Mouse (Mus musculus): ENCODE data around the gene Col4a1.

Gene Col4a1

GRCm38 (mm10) chr8:11186456-11186855 is 126.2 kb downstream of the Col4a1 start:
- DNase-seq (ENCODE audit: inconsistent age in 2 of 2, low spot score in 1 of 2): no peak

DNA sequence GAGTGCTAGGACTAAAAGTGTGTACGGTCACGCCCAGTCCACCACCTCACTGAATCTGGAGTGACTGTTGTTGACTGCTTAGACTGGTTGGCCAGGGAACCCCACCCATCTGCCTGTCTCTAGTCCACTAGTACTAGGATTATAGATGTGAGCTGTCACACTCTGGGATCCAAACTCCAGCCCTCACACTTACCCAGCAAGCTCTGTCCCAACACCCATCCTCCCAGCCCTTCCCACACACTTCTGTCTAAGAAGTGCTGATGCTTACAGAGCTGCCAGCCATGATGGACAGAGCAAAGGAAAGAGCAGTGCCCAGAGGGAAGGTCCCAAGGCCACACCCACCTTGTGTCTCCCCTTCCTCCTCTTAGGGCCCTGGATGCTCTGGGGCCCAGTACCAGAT is 127.0 kb downstream of the Col4a1 start:
- no peak for DNase-seq (ENCODE audit: inconsistent age in 2 of 2, low spot score in 1 of 2)

DNA sequence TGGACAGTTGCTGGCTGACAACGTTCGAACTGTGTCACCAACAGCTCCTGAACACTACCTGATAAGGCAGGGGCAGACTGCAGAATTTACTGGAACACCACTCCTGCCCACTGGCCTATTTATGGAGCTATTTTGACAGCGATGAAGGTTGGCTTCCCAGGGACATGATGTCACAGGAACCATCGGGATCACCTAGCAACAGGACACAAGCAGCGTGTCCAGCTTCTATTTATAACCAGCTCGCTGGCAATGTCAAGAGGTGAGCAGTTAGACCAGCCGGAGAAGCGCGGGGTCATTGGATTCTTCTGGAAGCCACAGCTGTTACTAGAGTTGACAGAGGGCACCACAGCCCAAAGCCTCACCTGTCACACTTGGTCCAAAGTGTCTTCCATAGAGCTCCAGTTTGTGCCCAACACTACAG is 129.0 kb downstream of the Col4a1 start:
- peak; percentile 66 to 84 for DNase-seq (ENCODE audit: inconsistent age in 2 of 2, low spot score in 1 of 2)

GRCm38 (mm10) chr8:11182606-11183005 is 130.0 kb downstream of the Col4a1 start:
- no peak for DNase-seq (ENCODE audit: inconsistent age in 2 of 2, low spot score in 1 of 2)

GRCm38 (mm10) chr8:11182148-11182484 is 130.5 kb downstream of the Col4a1 start:
- no peak for DNase-seq (ENCODE audit: inconsistent age in 2 of 2, low spot score in 1 of 2)

DNA sequence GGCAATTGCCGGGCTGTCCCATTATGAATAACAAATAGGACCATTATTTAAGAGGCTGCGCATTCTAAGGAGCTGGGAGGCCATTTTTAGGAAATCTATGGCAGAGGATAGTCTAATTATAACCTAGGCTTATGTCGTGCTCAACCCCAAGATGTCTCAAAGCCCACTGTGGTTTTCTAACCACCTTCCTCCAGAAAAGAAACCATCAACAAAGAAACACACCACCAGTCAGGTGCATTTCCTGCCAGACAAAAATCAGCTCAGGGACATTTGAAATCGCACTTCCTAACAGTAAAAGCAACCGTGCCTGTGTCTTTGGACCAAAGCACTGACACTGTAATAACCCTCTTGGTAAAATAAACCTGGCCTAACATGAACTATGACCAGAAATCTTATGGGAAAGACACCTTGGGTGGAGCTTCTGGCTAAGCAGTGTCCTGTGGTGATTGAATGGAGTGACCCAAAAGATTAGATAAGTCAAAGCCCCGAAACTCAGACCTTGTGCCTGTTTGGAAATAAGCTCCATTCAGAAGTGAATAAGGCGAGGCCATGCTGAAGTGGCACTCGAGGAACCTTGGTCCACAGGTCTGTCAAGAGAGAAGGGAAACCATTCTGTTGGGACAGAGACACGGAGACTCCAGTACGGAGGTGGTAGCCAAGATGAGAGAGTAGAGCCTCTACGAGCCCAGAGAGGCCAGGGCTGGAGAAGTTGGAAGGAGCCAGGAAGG is 131.0 kb downstream of the Col4a1 start:
- no peak for DNase-seq (ENCODE audit: inconsistent age in 2 of 2, low spot score in 1 of 2)

DNA sequence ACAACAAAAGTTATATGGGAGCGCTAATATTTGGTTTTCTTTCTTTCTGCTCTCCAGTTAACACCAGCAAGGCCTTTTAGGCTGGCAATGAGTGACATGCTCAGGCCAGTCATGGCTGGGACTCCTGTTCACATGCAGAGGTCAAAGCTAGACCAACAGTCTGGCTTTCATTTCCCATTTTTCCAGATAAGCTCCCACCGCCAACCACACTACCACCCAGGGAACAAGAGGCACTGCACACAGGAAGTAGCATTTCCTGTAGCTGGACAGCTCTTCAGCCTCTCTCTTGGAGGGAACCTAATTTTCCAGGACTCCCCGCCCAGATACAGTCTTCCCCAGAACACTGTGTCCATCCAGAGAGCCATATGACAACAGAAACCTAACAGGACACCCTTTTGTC is 132.8 kb downstream of the Col4a1 start:
- DNase-seq (ENCODE audit: inconsistent age in 2 of 2, low spot score in 1 of 2): no peak

DNA sequence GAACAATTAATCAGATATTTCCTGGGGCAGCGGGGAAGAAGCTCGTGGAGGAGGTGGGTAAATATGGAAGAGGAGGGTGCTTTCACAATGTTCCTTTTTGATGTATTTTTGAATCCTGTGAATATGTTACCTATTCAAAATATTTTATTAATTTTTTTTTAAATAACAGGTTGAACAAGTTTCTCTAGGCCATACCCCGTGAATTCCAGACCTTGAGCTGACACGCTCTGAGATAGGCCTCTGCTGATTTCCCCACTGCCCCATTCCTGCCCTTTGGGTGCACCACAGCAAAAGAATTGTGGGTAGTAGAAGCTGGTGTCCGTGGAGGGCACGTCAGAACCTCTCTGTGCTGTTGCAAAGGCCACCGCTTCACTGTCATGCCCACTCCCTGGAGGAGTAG is 136.2 kb downstream of the Col4a1 start:
- DNase-seq (ENCODE audit: inconsistent age in 2 of 2, low spot score in 1 of 2): no peak

- DNase-seq (ENCODE audit: inconsistent age in 2 of 2, low spot score in 1 of 2): peak; percentile 93 to 95
Measured at GRCm38 (mm10) chr8:11173284-11174191, 139.1 kb downstream of the Col4a1 start.

DNA sequence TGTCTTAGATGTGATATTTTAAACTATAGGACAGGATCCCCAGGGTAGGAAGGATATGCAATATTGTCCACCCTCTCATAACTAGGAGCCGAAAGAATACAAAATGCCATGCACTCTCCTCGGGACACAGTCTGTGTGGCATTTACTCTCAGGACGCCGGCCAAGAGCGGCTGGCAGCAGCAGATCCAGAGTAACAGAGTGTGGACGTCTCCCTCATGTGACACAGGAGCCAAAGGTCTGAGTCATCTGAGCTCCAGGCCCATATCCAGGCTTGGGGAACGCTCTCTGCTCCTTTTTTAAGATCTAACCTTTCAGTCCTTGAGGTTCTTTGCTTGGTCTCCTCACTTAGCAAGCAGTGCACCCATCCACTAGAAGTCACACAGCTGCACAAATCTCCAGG is 141.1 kb downstream of the Col4a1 start:
- DNase-seq (ENCODE audit: inconsistent age in 2 of 2, low spot score in 1 of 2): peak; percentile 90 to 92

GRCm38 (mm10) chr8:11169383-11169782 is 143.2 kb downstream of the Col4a1 start:
- DNase-seq (ENCODE audit: inconsistent age in 2 of 2, low spot score in 1 of 2): peak in 1 of 2 experiments; percentile 40

- no peak for DNase-seq (ENCODE audit: inconsistent age in 2 of 2, low spot score in 1 of 2)
Measured at GRCm38 (mm10) chr8:11168780-11169179, 143.8 kb downstream of the Col4a1 start.

GRCm38 (mm10) chr8:11167955-11168354 is 144.7 kb downstream of the Col4a1 start:
- DNase-seq (ENCODE audit: inconsistent age in 2 of 2, low spot score in 1 of 2): no peak

DNA sequence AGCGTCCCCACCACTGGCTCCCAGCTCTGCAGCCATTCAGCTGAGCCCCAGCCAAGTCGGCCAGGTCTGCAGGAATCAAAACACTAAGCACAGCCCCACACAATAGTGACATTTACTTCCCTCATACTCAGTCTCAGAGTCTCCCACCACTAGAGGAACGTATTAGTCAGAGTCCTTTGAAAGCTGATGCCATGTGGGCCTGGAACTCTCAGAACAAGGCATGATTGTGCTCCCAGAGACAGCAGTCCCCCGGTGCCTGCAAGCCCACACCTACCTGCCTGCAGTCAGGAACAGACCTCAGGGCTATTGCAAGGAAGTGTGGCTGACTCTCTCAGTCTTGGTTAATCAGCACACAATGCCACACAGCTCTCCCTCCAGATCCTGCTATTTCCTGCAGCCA is 147.0 kb downstream of the Col4a1 start:
- DNase-seq (ENCODE audit: inconsistent age in 2 of 2, low spot score in 1 of 2): no peak

DNA sequence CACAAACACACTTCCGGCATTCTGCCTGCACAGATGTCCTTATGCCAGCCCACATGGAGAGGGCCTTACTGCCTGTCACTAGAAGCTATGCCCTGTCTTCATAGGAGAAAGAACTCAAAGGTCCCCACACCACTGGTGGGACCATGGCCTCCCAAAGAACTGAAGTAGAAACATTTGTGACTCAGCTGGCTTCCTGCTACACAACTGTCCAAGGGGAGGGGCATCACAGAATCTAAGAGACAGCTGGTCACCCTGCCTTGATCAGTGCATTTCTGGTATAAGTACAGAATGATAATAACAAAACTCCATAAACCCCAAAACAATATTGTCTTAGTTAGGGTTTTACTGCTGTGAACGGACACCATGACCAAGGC is 156.3 kb downstream of the Col4a1 start:
- DNase-seq (ENCODE audit: inconsistent age in 2 of 2, low spot score in 1 of 2): no peak

- DNase-seq (ENCODE audit: inconsistent age in 2 of 2, low spot score in 1 of 2): peak; percentile 80 to 81
Measured at GRCm38 (mm10) chr8:11155579-11156318, 156.9 kb downstream of the Col4a1 start.

- no peak for DNase-seq (ENCODE audit: inconsistent age in 2 of 2, low spot score in 1 of 2)
Measured at GRCm38 (mm10) chr8:11150268-11150667, 162.4 kb downstream of the Col4a1 start.

- DNase-seq (ENCODE audit: inconsistent age in 2 of 2, low spot score in 1 of 2): no peak
Measured at GRCm38 (mm10) chr8:11149201-11149810, 163.3 kb downstream of the Col4a1 start.

GRCm38 (mm10) chr8:11148797-11149196 is 163.8 kb downstream of the Col4a1 start:
- DNase-seq (ENCODE audit: inconsistent age in 2 of 2, low spot score in 1 of 2): no peak

All from adrenal gland, adult (tissue).